Mouse (Mus musculus): ENCODE data around the gene Glul. TPM values are rescaled to one million over a fixed set of nuclear protein-coding genes. Genes with fewer than 3 reads are reported as not detected.

Gene Glul
- polyA plus RNA-seq, 1 experiment from 2014 or later, result 121 TPM

DNA sequence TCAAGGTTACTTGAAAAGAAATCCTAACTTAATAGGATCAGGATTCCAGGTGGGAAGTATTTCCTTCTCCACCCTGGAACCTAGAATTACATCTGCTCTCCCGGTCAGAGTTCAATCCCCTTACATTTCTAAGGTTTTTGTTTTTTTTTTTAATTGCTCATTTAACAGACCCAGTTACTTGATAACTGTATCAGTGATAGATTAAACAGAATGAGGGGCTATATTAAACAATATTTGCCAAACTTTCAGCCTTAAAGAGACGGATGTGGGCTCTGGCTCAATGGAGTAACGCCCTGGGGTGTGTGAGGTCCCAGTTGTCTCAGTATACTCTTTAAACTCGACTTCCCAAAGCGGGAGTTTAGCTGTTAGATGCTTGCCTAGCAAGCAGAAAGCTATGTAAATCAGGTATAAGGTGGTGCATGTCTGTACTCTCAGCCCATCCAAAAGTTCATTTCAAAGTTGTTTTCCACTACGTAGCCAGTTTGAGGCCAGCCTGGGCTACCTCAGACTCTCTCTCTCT lies 11.6 kb downstream of the Glul start:
- no peaks in the 10 kb centered on the region for H3K4me1 ChIP-seq
- peaks cover 52% of the 10 kb centered on the region for H3K36me3 ChIP-seq (ENCODE audit: poor library complexity, severe bottlenecking)
- no peak overlapping the region for H3K27ac ChIP-seq
- H3K9ac ChIP-seq, result no peak overlapping the region
- no peak for ATAC-seq
- WGBS, result 92% methylated on average over 6 of the region's 6 CpGs
- H3K4me3 ChIP-seq, result no peak overlapping the region
- H3K9me3 ChIP-seq (replicated peaks), result 0 out of 2 replicates have a peak, but pooled peaks cover 4% of the 10 kb centered on the region
- H3K4me2 ChIP-seq, result no peak overlapping the region
- H3K27me3 ChIP-seq, result no peaks in the 10 kb centered on the region

DNA sequence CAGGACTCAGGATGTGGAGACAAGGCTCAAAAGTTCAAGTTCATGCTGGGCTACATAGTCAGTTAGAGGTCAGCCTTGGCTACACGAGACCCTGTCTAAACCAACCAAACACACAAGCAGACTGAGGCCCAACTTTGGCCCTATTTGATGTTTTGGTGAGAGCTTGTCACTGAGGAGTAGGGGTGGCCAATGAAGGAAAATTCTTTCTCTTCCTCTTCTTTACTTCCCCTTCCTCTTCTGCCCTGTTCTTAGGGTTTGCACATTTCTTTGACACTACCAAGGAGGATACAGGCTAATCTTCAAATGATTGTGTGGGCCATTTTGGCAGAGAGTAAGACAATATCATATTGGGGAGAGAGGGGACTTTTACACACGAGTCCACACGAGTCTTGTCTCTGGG lies 14.1 kb downstream of the Glul start:
- H3K36me3 ChIP-seq (ENCODE audit: poor library complexity, severe bottlenecking), result peaks cover 27% of the 10 kb centered on the region
- no peak overlapping the region for H3K4me2 ChIP-seq
- no peak overlapping the region for H3K4me3 ChIP-seq
- H3K27ac ChIP-seq, result no peak overlapping the region
- 0 out of 2 replicates have a peak, but pooled peaks cover 4% of the 10 kb centered on the region for H3K9me3 ChIP-seq (replicated peaks)
- WGBS, result 87% methylated on average over 3 of the region's 3 CpGs
- ATAC-seq, result no peak
- no peaks in the 10 kb centered on the region for H3K4me1 ChIP-seq
- H3K27me3 ChIP-seq, result no peaks in the 10 kb centered on the region
- H3K9ac ChIP-seq, result no peak overlapping the region

DNA sequence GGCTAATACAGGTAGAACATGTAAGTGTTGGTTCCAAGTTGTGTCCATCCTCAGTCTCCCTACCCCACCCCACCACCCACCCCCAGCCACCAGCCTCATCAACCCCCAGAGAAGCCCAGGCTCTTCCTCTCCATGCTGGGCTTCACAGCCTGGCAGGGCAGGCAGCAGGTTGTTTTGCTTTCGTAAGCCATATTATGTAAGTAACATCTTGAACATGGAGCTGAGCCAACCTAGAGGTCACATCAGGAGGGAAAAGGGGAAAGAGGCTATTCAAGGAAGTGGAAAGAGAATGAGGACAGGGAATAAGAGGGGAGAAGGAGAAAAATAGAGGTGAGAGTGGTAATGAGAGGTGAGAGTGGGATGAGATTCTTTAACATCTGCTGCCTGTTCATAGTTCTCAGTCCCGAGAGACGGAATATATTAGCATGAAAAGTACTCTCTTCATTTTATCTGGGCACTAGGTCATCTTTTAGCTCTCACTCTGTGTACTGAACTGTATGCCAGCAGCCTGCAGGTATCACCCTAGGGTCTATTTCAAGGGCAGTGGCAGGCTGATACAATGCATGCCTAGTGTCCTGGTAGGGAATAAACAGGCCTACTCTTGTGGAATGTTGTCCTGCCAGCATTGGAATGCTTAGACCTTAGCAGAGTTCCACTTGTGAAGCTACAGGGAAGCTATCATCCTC lies 18.9 kb downstream of the Glul start:
- 0 out of 2 replicates have a peak, but pooled peaks cover 4% of the 10 kb centered on the region for H3K9me3 ChIP-seq (replicated peaks)
- H3K9ac ChIP-seq, result no peak overlapping the region
- no peak for ATAC-seq
- WGBS, result 68% methylated on average over 3 of the region's 3 CpGs
- H3K4me1 ChIP-seq, result no peaks in the 10 kb centered on the region
- H3K4me3 ChIP-seq, result no peak overlapping the region
- no peak overlapping the region for H3K27ac ChIP-seq
- H3K36me3 ChIP-seq (ENCODE audit: poor library complexity, severe bottlenecking), result no peaks in the 10 kb centered on the region
- H3K27me3 ChIP-seq, result no peaks in the 10 kb centered on the region
- no peak overlapping the region for H3K4me2 ChIP-seq

GRCm38 (mm10) chr1:153921642-153922041 lies 21.9 kb downstream of the Glul start:
- Histone ChIP-seq H3K4me2 (no peak overlapping the region), H3K27ac (no peak overlapping the region), H3K27me3 (no peaks in the 10 kb centered on the region), H3K4me3 (no peak overlapping the region), H3K4me1 (no peaks in the 10 kb centered on the region), H3K9ac (no peak overlapping the region), H3K9me3 (replicated peaks) (no peaks in the 10 kb centered on the region), H3K36me3 (ENCODE audit: poor library complexity, severe bottlenecking) (no peaks in the 10 kb centered on the region)
- WGBS, result 90% methylated on average over 3 of the region's 3 CpGs
- no peak for ATAC-seq

DNA sequence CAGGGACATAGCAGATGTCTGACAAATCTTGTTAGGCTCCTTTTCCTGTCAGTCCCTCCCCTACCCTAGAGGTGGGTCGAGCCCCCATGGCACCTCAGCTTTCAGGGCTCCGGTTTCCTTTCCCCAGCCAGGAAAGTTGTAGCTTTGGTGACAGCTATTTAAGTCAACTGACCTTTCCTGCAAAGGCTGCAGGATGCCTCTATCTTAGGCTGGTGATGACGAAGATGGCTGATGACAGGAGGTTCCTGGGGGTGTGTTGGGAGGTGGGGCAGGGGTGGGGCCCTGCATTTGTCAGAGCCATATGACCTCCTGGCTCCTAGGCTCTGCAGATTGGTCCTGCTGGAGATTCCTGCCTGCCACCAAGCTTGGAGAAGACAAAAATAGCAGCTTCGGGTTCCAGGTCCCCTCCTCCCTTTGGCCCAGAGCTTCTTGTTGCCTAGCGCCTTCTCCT lies 22.9 kb downstream of the Glul start:
- H3K9ac ChIP-seq, result no peak overlapping the region
- H3K4me1 ChIP-seq, result no peaks in the 10 kb centered on the region
- 66% methylated on average over 5 of the region's 5 CpGs for WGBS
- no peak overlapping the region for H3K4me3 ChIP-seq
- no peaks in the 10 kb centered on the region for H3K27me3 ChIP-seq
- H3K27ac ChIP-seq, result no peak overlapping the region
- H3K36me3 ChIP-seq (ENCODE audit: poor library complexity, severe bottlenecking), result no peaks in the 10 kb centered on the region
- no peak overlapping the region for H3K4me2 ChIP-seq
- no peaks in the 10 kb centered on the region for H3K9me3 ChIP-seq (replicated peaks)
- no peak for ATAC-seq

- Histone ChIP-seq H3K9ac (no peak overlapping the region), H3K27me3 (no peaks in the 10 kb centered on the region), H3K27ac (no peak overlapping the region), H3K36me3 (ENCODE audit: poor library complexity, severe bottlenecking) (no peaks in the 10 kb centered on the region), H3K4me1 (no peaks in the 10 kb centered on the region), H3K9me3 (replicated peaks) (no peaks in the 10 kb centered on the region), H3K4me3 (no peak overlapping the region), H3K4me2 (no peak overlapping the region)
- no peak for ATAC-seq
- 81% methylated on average over 6 of the region's 6 CpGs for WGBS
Observed at GRCm38 (mm10) chr1:153924395-153925385, 24.9 kb downstream of the Glul start.

GRCm38 (mm10) chr1:153930431-153930830 lies 30.7 kb downstream of the Glul start:
- WGBS, result 87% methylated on average over 2 of the region's 2 CpGs
- Histone ChIP-seq H3K4me1 (no peaks in the 10 kb centered on the region), H3K27me3 (no peaks in the 10 kb centered on the region), H3K4me2 (no peak overlapping the region), H3K9me3 (replicated peaks) (no peaks in the 10 kb centered on the region), H3K36me3 (ENCODE audit: poor library complexity, severe bottlenecking) (no peaks in the 10 kb centered on the region), H3K4me3 (no peak overlapping the region), H3K27ac (no peak overlapping the region), H3K9ac (no peak overlapping the region)
- no peak for ATAC-seq

DNA sequence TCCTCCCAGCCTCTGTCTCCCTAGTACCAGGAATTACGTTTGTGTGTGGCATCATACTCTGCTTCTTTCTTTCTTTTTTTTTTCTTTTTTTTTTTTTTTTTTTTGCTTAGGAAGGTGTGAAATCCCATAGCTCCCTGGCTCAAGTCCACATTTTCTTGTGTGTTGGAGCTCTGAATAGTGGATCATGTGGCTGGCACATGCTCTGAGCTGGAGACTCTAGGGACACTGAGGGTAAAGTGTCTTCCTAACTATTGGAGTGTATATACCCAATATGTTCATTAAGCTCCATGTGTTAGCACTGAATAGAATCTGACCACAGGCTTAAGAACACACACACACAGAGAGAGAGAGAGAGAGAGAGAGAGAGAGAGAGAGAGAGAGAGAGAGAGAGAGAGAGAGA lies 34.0 kb downstream of the Glul start:
- Histone ChIP-seq H3K4me3 (no peak overlapping the region), H3K4me2 (no peak overlapping the region), H3K9me3 (replicated peaks) (no peaks in the 10 kb centered on the region), H3K9ac (no peak overlapping the region), H3K4me1 (peaks cover 4% of the 10 kb centered on the region; the same call in 1 of the 2 replicates), H3K27ac (no peak overlapping the region), H3K36me3 (ENCODE audit: poor library complexity, severe bottlenecking) (no peaks in the 10 kb centered on the region), H3K27me3 (no peaks in the 10 kb centered on the region)
- 57% methylated on average over 1 of the region's 1 CpGs for WGBS
- no peak for ATAC-seq

GRCm38 (mm10) chr1:153935844-153936380 lies 36.2 kb downstream of the Glul start:
- Histone ChIP-seq H3K4me3 (no peak overlapping the region), H3K4me2 (no peak overlapping the region), H3K9me3 (replicated peaks) (no peaks in the 10 kb centered on the region), H3K4me1 (peaks cover 4% of the 10 kb centered on the region; the same call in 1 of the 2 replicates), H3K36me3 (ENCODE audit: poor library complexity, severe bottlenecking) (no peaks in the 10 kb centered on the region), H3K9ac (no peak overlapping the region), H3K27ac (no peak overlapping the region), H3K27me3 (no peaks in the 10 kb centered on the region)
- 53% methylated on average over 12 of the region's 12 CpGs for WGBS
- no peak for ATAC-seq

DNA sequence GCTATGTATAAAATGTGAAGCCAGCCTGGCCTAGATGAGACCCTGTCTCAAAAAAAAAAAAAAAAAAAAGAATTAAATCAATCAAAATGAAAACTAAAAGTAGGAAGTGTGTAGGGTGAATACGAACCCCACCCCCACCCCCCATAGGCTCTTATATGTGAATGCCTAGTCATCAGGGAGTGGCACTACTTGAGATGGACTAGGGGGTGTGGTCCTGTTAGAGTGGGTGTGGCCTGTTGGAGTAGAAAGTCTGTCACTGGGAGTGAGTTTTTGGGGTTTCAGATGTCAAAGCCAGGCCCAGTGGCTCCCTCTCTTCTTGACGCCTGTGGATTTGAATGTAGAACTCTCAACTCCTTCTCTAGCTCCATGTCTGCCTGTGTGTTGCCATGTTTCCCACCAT lies 37.3 kb downstream of the Glul start:
- WGBS, result 97% methylated on average over 2 of the region's 2 CpGs
- Histone ChIP-seq H3K9me3 (replicated peaks) (no peaks in the 10 kb centered on the region), H3K36me3 (ENCODE audit: poor library complexity, severe bottlenecking) (no peaks in the 10 kb centered on the region), H3K27me3 (no peaks in the 10 kb centered on the region), H3K9ac (no peak overlapping the region), H3K4me2 (no peak overlapping the region), H3K27ac (no peak overlapping the region), H3K4me1 (peaks cover 4% of the 10 kb centered on the region; the same call in 1 of the 2 replicates), H3K4me3 (no peak overlapping the region)
- no peak for ATAC-seq

DNA sequence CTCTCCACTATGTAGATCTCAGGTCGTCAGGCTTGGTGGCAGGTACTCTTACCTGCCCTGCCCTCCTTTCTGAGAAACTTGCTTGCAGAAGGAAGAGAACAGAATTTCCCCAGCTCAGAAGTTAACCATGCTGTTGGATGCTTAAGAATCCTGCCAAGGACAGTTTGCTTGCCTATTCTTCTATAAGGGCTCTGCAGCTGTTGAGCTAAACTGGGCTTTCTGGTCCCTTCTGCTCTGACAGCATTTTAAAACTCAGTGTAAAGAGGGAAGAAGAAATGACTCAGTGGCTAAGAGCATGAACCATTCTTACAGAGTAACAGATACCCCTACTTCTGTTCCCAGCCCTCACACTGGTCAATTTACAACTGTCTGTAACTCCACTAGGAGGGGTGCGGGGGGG lies 41.2 kb downstream of the Glul start:
- WGBS, result 84% methylated on average over 2 of the region's 2 CpGs
- H3K27me3 ChIP-seq, result no peaks in the 10 kb centered on the region
- H3K9me3 ChIP-seq (replicated peaks), result no peaks in the 10 kb centered on the region
- H3K27ac ChIP-seq, result no peak overlapping the region
- no peak overlapping the region for H3K9ac ChIP-seq
- ATAC-seq, result no peak
- no peaks in the 10 kb centered on the region for H3K36me3 ChIP-seq (ENCODE audit: poor library complexity, severe bottlenecking)
- H3K4me2 ChIP-seq, result no peak overlapping the region
- H3K4me3 ChIP-seq, result no peak overlapping the region
- H3K4me1 ChIP-seq, result peaks cover 2% of the 10 kb centered on the region; the same call in 1 of the 2 replicates

DNA sequence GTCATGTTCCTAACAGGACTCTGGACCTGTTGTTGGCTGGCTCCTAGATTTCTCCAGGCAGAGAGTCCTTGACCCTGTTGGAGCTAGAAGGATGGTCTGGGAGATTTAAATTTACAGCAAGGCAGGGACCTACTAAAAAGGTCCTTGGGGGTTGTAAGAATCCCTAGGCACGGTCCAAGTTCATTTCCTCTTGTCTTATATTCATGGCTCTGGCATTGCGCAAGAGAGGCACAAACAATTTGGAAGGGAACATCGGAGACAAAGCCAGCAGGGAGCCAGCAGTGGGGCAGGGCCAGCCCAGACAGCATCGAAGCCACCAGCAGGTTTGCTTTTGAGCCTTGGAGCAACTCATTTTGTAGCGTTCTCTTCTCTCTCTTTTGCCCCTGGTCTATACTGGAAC lies 45.4 kb downstream of the Glul start:
- Histone ChIP-seq H3K36me3 (ENCODE audit: poor library complexity, severe bottlenecking) (no peaks in the 10 kb centered on the region), H3K27ac (no peak overlapping the region), H3K4me3 (no peak overlapping the region), H3K27me3 (no peaks in the 10 kb centered on the region), H3K9ac (no peak overlapping the region), H3K4me2 (no peak overlapping the region), H3K4me1 (no peaks in the 10 kb centered on the region), H3K9me3 (replicated peaks) (no peaks in the 10 kb centered on the region)
- no peak for ATAC-seq
- 87% methylated on average over 5 of the region's 5 CpGs for WGBS
